Mouse (Mus musculus): Measurements from ENCODE around the gene Gm49369.

Gene Gm49369

GRCm38 (mm10) chr7:142363107-142363506 lies 19.4 kb downstream of the Gm49369 start:
- no peak for TF ChIP-seq GATA4 (IDR thresholded peaks at IDR 0.05; ENCODE audit: insufficient replicate concordance, low read length)

GRCm38 (mm10) chr7:142360743-142361142 lies 21.7 kb downstream of the Gm49369 start:
- TF ChIP-seq GATA4 (IDR thresholded peaks at IDR 0.05; ENCODE audit: insufficient replicate concordance, low read length) = no peak

- TF ChIP-seq GATA4 (IDR thresholded peaks at IDR 0.05; ENCODE audit: insufficient replicate concordance, low read length) = no peak
Measured at GRCm38 (mm10) chr7:142359129-142359528, 23.3 kb downstream of the Gm49369 start.

- no peak for TF ChIP-seq GATA4 (IDR thresholded peaks at IDR 0.05; ENCODE audit: insufficient replicate concordance, low read length)
Measured at GRCm38 (mm10) chr7:142357566-142357965, 24.9 kb downstream of the Gm49369 start.

DNA sequence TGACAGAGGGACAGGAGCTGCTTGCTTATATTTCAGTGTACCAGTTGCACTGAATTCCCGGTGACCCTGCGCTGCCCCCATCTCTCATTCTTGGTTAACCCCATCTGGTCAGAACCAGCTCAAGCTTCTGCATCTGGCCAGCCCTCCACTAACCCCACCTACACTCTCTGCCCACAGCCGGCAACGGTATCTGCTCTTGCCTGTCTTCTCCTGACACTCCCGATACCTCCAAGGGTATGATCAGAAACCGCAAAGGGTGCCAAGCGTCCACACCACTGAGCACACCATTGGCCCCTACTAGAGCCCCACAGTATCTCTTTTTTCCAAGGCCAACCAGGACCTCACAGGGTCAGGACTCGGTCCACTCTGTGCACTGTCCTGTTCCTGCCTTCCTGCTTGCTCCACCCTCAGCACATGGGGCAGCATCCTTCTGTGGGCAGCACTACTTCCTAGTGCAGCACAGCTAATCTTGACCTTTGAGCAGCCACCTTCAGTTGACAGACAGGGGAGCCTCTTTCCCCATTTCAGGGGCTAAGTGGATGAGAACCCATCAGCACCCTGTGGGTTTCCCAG lies 27.7 kb downstream of the Gm49369 start:
- TF ChIP-seq GATA4 (IDR thresholded peaks at IDR 0.05; ENCODE audit: insufficient replicate concordance, low read length) = no peak

GRCm38 (mm10) chr7:142353854-142354253 lies 28.6 kb downstream of the Gm49369 start:
- TF ChIP-seq GATA4 (IDR thresholded peaks at IDR 0.05; ENCODE audit: insufficient replicate concordance, low read length) = no peak

GRCm38 (mm10) chr7:142351569-142351968 lies 30.9 kb downstream of the Gm49369 start:
- TF ChIP-seq GATA4 (IDR thresholded peaks at IDR 0.05; ENCODE audit: insufficient replicate concordance, low read length) = no peak

- no peak for TF ChIP-seq GATA4 (IDR thresholded peaks at IDR 0.05; ENCODE audit: insufficient replicate concordance, low read length)
Measured at GRCm38 (mm10) chr7:142349308-142349961, 33.0 kb downstream of the Gm49369 start.

DNA sequence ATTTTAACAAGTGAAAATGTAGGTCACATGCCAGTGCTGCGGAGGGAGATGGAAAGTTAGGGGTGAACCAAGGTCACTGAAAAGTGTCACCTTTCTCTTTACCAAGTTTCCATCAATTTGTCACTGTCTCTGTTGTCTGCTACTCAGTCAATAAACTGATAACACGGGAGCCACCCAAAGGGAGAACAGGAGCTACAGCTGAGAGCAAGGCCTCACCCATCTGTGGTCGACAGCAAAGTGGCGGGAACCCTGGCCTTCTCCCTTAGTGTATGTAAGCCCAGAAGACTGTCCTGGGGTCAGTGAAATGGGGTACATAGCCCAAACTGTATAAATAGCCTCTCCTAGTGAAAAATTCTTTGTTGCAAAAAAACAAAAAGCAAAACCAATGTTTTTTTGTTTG lies 34.9 kb downstream of the Gm49369 start:
- TF ChIP-seq GATA4 (IDR thresholded peaks at IDR 0.05; ENCODE audit: insufficient replicate concordance, low read length) = no peak

DNA sequence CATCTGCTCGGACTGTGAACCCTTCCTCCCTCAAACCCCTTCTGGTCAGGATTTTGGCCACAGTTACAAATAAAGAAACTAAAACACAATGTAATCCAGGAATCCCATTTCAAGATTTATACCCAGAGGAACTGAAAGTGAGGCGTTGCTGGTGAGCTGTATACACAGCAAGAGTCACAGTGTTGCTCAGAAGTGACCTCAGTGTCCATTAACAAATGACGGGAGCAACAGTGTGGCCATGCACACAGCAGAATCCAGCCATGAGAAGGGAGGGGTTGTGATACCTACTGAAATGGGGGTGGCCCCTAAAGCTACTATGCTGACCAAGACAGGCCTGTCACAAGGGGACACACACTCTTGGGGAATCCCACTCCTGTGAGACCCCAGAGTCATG lies 40.2 kb downstream of the Gm49369 start:
- TF ChIP-seq GATA4 (IDR thresholded peaks at IDR 0.05; ENCODE audit: insufficient replicate concordance, low read length) = no peak

DNA sequence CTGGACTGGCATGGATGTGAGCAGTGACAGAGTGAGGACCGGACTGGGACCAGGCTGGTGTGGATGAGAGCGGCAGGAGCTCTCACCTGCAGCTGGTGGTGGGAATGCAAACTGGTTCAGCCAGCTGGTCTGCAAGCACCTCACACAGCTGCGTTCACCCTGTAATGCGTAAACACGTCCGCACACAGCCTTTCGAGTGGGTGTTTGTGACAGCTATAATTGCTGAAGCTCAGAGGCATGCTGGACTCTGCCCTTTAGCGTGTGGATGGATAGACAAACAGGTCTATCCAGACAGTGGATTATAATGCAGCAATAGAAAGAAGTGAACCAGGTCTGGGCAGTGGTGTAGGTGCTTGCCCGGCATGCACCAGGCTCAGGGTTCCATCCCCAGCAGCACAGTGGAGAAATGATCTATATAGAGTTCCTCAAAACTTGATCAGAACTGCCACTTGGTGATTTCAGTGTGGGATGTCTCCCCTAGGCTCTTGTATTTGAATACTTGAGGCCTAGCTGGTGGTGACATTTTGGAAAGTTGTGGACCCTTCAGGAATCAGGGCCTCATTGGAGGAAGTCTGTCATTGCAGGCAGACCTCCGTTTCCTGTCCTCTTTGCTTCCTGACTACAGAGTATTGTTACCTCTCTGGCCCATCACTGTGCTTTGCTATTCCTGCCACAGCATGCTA lies 40.8 kb downstream of the Gm49369 start:
- TF ChIP-seq GATA4 (IDR thresholded peaks at IDR 0.05; ENCODE audit: insufficient replicate concordance, low read length) = no peak

- TF ChIP-seq GATA4 (IDR thresholded peaks at IDR 0.05; ENCODE audit: insufficient replicate concordance, low read length) = no peak
Measured at GRCm38 (mm10) chr7:142340269-142340970, 42.0 kb downstream of the Gm49369 start.

GRCm38 (mm10) chr7:142335151-142335550 lies 47.3 kb downstream of the Gm49369 start:
- TF ChIP-seq GATA4 (IDR thresholded peaks at IDR 0.05; ENCODE audit: insufficient replicate concordance, low read length) = no peak

DNA sequence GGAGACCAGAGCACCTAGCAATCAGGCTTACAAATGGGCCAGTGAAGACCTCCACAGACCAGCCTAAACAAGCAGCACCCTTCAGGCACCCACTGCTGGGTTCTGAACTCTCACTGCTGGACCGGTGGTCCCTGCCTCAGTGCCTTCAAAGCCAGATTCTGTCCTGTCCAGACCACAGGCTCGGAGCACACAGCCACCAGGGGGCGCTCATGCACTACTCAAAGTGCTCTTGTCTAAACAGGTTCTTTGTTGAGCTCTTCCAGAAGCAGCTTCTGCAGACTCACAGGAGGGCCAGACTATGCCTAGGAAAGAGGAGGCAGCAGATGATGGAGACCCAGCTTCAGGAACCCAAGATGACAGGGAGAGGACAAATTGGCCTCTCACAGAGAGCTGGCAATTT lies 48.2 kb downstream of the Gm49369 start:
- no peak for TF ChIP-seq GATA4 (IDR thresholded peaks at IDR 0.05; ENCODE audit: insufficient replicate concordance, low read length)

DNA sequence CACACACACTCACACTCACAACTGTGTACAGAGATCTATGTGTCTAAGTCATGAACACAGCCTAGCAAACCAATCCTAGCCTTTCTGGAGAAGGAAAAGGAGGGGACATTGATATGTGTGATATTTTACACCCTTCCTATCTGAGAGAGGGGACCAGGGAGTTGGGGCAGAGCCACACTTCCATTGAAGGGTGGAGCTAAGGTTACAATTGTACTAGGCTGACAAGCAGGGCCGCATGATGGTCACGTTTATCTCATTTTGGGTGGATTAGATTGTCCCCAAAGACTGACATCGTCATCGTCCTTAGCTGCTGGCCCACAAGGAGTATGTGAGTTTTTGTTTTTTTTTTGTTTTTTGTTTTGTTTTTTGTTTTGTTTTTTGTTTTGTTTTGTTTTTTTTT lies 51.2 kb downstream of the Gm49369 start:
- TF ChIP-seq GATA4 (IDR thresholded peaks at IDR 0.05; ENCODE audit: insufficient replicate concordance, low read length) = no peak

DNA sequence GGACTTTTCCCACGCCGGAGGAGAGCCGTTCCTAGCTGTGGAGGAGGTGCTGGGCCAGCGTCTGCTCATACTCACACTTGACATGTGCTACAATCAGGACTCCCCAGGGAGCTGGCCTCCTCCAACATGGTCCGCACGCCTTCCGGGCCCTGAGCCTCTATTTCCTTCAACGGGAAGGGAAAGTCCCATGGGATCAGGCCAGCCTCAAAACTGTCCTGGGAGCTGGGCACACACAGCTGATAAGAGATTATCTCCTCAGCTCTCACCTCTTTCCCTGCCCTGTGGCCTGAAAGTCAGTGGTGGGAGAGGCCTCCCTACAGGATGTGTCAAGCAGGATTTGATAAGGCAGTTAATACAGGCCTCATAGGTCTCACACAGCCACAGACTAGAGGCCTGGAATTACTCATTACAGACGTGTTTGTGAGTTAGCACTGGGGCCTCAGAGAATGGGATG lies 52.2 kb downstream of the Gm49369 start:
- TF ChIP-seq GATA4 (IDR thresholded peaks at IDR 0.05; ENCODE audit: insufficient replicate concordance, low read length) = peak; percentile 97

All from liver, adult (tissue).